Mouse (Mus musculus) embryonic facial prominence, embryonic 12.5 days (tissue): ENCODE measurements around the gene Chrm4. TPM values are rescaled to one million over a fixed set of nuclear protein-coding genes. Genes with fewer than 3 reads are reported as not detected.

Source experiments
- ATAC-seq: fragments of 200-750 bp; cut with Nextera tagmentation; 2 replicates; pipeline ENCODE4 v1.8.0; 2017; ENCODE audit not compliant: insufficient number of reproducible peaks, insufficient read depth, low FRiP score, low TSS enrichment
- H3K27ac ChIP-seq: fragments of 300-500 bp; sonication (generic); 2 replicates; pipeline ENCODE4 v1.5.1; 2016; ENCODE audit warnings: mild to moderate bottlenecking
- H3K27me3 ChIP-seq: fragments of 300-500 bp; sonication (generic); 2 replicates; pipeline ENCODE4 v1.6.1; 2016; ENCODE audit warnings: mild to moderate bottlenecking, moderate library complexity
- H3K36me3 ChIP-seq: fragments of 300-500 bp; sonication (generic); 2 replicates; pipeline ENCODE4 v1.6.1; 2016; ENCODE audit warnings: mild to moderate bottlenecking
- H3K4me1 ChIP-seq: fragments of 300-500 bp; sonication (generic); 2 replicates; pipeline ENCODE4 v1.6.1; 2016
- H3K4me2 ChIP-seq: fragments of 300-500 bp; sonication (generic); replicated peaks from 2 replicates; pipeline ENCODE4 v1.6.1; 2016; ENCODE audit warnings: mild to moderate bottlenecking, moderate library complexity
- H3K4me3 ChIP-seq: fragments of 300-500 bp; sonication (generic); 2 replicates; pipeline ENCODE4 v1.5.1; 2016; ENCODE audit warnings: mild to moderate bottlenecking
- H3K9ac ChIP-seq: fragments of 300-500 bp; sonication (generic); 2 replicates; pipeline ENCODE4 v1.6.1; 2016; ENCODE audit warnings: mild to moderate bottlenecking, moderate library complexity
- H3K9me3 ChIP-seq: fragments of 300-500 bp; sonication (generic); 2 replicates; pipeline ENCODE4 v1.6.1; 2016; ENCODE audit warnings: mild to moderate bottlenecking, moderate library complexity
- WGBS: fragments of 180-500 bp; shearing (Covaris S2); methylation state at CpG from one replicate; pipeline ENCODE4 v1.1.7; 2016; 5-methylcytosine and 5-hydroxymethylcytosine counted together
- polyA plus RNA-seq: library from polyadenylated mRNA; unstranded; fragments of >200 nt; fragmentation: Nextera tagmentation; extraction: Ambion mirVana; gene quantifications from 2 replicates; pipeline ENCODE4 v1.2.1, GENCODE M21; 2016

The Chrm4 gene
- polyA plus RNA-seq, 1 experiment from 2014 or later = 0.65 TPM

GRCm38 (mm10) chr2:91947397-91948150, 20.5 kb downstream of the Chrm4 start:
- WGBS = 52% methylated on average over 11 of the region's 11 CpGs
- Histone ChIP-seq H3K27ac (peak overlapping the region; percentile 54; the same call in 1 of the 2 replicates), H3K9me3 (no peaks in the 10 kb centered on the region), H3K9ac (0 out of 2 replicates have a peak overlapping the region, but pooled peaks have one; percentile 2), H3K4me2 (no peak overlapping the region), H3K36me3 (no peaks in the 10 kb centered on the region), H3K4me3 (no peak overlapping the region), H3K4me1 (peaks cover 48% of the 10 kb centered on the region), H3K27me3 (no peaks in the 10 kb centered on the region)
- no peak for ATAC-seq

- peak overlapping the region; percentile 54; the same call in 1 of the 2 replicates for H3K27ac ChIP-seq
- no peaks in the 10 kb centered on the region for H3K27me3 ChIP-seq
- H3K9ac ChIP-seq = no peak overlapping the region
- no peaks in the 10 kb centered on the region for H3K36me3 ChIP-seq
- ATAC-seq = no peak
- no peak overlapping the region for H3K4me3 ChIP-seq
- WGBS = 78% methylated on average over 6 of the region's 6 CpGs
- H3K9me3 ChIP-seq = no peaks in the 10 kb centered on the region
- H3K4me2 ChIP-seq = no peak overlapping the region
- H3K4me1 ChIP-seq = peaks cover 48% of the 10 kb centered on the region
Measured at GRCm38 (mm10) chr2:91948151-91948509, 21.1 kb downstream of the Chrm4 start.

- Histone ChIP-seq H3K4me2 (no peak overlapping the region), H3K27me3 (no peaks in the 10 kb centered on the region), H3K27ac (no peak overlapping the region), H3K9me3 (no peaks in the 10 kb centered on the region), H3K4me3 (no peak overlapping the region), H3K9ac (no peak overlapping the region), H3K36me3 (no peaks in the 10 kb centered on the region), H3K4me1 (peaks cover 50% of the 10 kb centered on the region)
- ATAC-seq = no peak
- 78% methylated on average over 3 of the region's 3 CpGs for WGBS
Measured at GRCm38 (mm10) chr2:91948792-91949241, 21.8 kb downstream of the Chrm4 start.

DNA sequence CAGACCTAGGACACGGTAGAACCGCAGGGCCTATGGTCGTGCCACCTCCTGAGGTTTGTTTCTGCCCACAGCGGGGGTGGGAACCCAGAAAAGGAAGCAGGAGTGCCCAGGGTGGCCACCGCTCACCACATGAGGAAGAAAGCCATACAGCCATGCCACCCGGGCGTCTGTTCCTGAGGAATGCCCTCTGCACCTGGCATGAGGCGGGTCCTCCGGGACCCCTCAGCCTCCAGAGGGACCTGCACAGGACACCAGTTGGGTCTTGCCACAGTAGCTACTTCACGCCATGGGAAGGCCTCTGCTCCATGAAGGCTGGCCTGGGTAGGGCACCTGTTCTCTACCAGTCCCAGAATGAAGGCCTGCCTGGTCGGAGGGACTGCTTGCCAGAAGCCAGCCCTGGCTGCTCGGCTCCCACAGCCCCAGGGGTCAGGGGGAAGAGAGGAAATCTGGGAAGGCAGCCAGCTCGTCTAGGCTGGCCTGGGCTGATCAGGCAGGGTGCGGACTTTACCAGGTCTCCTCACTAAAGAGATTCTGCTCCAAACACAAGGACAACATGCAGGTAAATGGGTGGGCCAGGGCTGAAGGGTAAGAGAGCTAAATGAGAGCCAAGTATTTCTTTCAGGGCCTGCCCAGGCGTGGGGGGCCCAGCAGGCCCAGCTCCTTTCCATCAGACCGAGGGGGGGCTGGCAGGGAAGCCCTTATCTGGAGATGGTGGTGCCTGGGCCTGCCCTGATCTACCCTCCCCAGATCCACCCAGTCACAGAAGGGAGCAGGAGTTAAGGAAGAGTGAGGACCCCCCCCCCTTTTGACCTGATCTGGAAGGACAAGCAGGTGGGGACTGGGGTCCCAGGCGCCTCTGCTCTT, 22.6 kb downstream of the Chrm4 start:
- H3K4me1 ChIP-seq = peaks cover 48% of the 10 kb centered on the region
- H3K9ac ChIP-seq = peak overlapping the region; percentile 15; the same call in 1 of the 2 replicates
- H3K36me3 ChIP-seq = no peaks in the 10 kb centered on the region
- peak overlapping the region; percentile 75 for H3K27ac ChIP-seq
- peak overlapping the region; percentile 43 for H3K4me2 ChIP-seq
- H3K4me3 ChIP-seq = peak overlapping the region; percentile 12
- no peaks in the 10 kb centered on the region for H3K9me3 ChIP-seq
- no peaks in the 10 kb centered on the region for H3K27me3 ChIP-seq
- ATAC-seq = peak; percentile 25
- 65% methylated on average over 17 of the region's 17 CpGs for WGBS

DNA sequence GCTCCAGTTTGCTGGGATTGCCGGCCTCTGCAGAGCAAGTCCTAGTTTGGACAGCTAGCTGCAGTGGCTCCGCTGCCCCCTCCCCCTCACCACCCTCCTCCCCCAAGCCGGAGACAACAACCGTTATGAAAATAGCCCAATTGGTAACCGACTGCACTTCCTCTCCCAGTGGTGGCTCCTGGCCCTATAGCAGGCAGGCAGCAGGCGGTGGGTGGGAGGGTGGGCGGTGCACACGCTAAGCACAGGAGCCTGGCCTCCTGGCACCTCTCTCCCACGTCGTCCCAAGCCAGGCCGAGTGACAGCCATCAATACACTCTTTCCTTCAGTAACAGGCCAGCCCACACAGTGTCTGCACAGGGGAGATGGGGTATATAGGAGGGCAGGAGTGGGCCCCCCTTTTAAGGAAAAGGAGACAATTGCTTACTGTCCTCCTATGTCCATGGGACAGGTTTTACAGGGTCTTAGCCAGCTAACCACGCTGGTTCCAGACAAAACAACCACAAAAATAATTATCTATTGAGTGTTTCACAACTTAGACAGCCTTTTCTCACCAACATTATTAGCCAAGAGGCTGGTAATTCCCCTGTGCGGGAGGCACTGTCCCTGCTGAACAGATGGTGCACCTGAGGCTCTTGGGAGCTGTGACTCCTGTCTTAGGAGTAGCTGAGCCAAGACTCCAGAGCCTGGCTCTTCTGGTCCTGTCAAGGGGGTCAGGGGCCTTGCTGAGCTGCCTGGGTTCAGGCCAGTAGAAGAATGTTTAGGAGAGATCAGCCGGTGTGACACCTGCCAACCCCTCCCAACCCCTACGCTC, 23.4 kb downstream of the Chrm4 start:
- no peaks in the 10 kb centered on the region for H3K9me3 ChIP-seq
- peak overlapping the region; percentile 43 for H3K4me2 ChIP-seq
- peak overlapping the region; percentile 75 for H3K27ac ChIP-seq
- WGBS = 14% methylated on average over 15 of the region's 15 CpGs
- H3K4me3 ChIP-seq = peak overlapping the region; percentile 12; the same call in 1 of the 2 replicates
- ATAC-seq = peak; percentile 23
- peaks cover 47% of the 10 kb centered on the region for H3K4me1 ChIP-seq
- no peak overlapping the region for H3K9ac ChIP-seq
- H3K27me3 ChIP-seq = no peaks in the 10 kb centered on the region
- H3K36me3 ChIP-seq = no peaks in the 10 kb centered on the region

DNA sequence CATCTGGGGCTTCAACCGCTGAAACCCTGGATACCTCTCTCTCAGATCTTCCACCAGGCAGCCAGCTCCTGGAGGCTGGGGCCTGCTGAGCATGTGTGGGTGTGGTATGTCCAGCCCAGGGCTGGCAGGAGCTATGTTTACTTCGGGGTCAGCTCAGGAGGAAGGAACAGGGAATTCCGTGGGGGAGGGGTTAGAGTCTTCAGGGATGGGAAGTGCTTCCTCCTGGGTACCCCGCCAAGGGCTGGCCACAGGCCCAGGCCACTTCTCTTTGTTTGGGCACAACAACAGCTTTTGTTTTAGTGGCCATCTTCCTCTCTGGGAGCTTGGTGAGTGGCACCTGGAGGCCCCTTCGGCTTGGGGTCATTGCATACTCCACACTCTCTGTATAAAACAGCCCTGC, 26.8 kb downstream of the Chrm4 start:
- no peak overlapping the region for H3K4me3 ChIP-seq
- H3K4me2 ChIP-seq = no peak overlapping the region
- no peak overlapping the region for H3K9ac ChIP-seq
- 7% methylated on average over 5 of the region's 5 CpGs for WGBS
- no peaks in the 10 kb centered on the region for H3K27me3 ChIP-seq
- ATAC-seq = no peak
- H3K9me3 ChIP-seq = no peaks in the 10 kb centered on the region
- peaks cover 38% of the 10 kb centered on the region for H3K4me1 ChIP-seq
- H3K36me3 ChIP-seq = no peaks in the 10 kb centered on the region
- H3K27ac ChIP-seq = 0 out of 2 replicates have a peak overlapping the region, but pooled peaks have one; percentile 54

DNA sequence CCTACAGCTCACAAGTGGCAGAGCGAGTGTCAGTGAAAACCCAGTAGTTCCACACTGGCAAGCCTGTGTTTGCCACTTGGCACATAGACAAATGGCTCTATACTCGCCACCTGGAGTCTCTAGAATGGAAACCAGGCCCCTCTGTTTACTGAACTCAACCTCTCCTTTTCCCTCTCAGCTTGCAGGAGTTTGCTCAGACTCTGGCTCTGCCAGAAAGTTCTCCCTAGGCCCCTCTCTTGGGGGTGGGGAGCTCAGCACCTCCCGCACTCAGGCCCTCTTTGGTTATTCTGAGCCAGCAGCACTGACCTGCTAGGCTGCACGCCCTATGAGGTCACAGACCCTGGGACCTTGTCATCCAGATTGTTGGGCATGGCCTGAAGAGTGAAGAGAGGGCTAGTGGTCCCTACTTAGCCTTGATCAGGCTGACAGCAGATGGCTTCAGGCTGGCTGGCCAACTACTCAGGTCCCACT, 28.1 kb downstream of the Chrm4 start:
- Histone ChIP-seq H3K9me3 (no peaks in the 10 kb centered on the region), H3K27me3 (no peaks in the 10 kb centered on the region), H3K9ac (no peak overlapping the region), H3K4me3 (no peak overlapping the region), H3K36me3 (no peaks in the 10 kb centered on the region), H3K4me2 (no peak overlapping the region), H3K4me1 (peaks cover 37% of the 10 kb centered on the region), H3K27ac (no peak overlapping the region)
- no peak for ATAC-seq
- 87% methylated on average over 4 of the region's 4 CpGs for WGBS

DNA sequence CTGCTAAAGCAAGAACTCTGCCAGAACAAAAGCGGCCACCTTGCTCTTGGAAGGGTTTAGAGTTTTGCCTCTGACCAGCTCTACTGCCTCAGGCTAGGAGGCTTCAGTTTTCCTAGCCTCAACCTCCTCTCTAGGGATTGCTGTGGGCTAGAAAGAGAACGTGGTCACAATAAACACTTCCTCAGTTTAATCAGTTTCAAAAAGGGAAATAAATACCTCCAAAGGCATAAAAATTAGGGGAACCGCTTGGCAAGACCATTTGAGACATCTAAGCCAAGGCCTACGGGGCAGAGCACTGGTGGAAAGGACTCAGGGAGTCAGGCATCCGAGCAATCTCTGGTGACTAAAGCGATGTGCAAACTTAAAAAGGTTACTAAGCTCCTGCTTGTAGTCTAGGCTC, 28.8 kb downstream of the Chrm4 start:
- Histone ChIP-seq H3K4me3 (no peak overlapping the region), H3K27me3 (no peaks in the 10 kb centered on the region), H3K4me1 (peaks cover 30% of the 10 kb centered on the region), H3K36me3 (no peaks in the 10 kb centered on the region), H3K9ac (no peak overlapping the region), H3K9me3 (no peaks in the 10 kb centered on the region), H3K27ac (no peak overlapping the region), H3K4me2 (no peak overlapping the region)
- WGBS = 82% methylated on average over 6 of the region's 6 CpGs
- no peak for ATAC-seq

- Histone ChIP-seq H3K36me3 (no peaks in the 10 kb centered on the region), H3K9me3 (no peaks in the 10 kb centered on the region), H3K27ac (no peak overlapping the region), H3K4me3 (no peak overlapping the region), H3K27me3 (no peaks in the 10 kb centered on the region), H3K4me1 (peaks cover 35% of the 10 kb centered on the region), H3K9ac (no peak overlapping the region), H3K4me2 (no peak overlapping the region; the same call in 1 of the 2 replicates)
- WGBS = 53% methylated on average over 4 of the region's 4 CpGs
- 0 out of 2 replicates have a peak, but pooled peaks have one; percentile 53 for ATAC-seq
Measured at GRCm38 (mm10) chr2:91957096-91957495, 30.0 kb downstream of the Chrm4 start.

DNA sequence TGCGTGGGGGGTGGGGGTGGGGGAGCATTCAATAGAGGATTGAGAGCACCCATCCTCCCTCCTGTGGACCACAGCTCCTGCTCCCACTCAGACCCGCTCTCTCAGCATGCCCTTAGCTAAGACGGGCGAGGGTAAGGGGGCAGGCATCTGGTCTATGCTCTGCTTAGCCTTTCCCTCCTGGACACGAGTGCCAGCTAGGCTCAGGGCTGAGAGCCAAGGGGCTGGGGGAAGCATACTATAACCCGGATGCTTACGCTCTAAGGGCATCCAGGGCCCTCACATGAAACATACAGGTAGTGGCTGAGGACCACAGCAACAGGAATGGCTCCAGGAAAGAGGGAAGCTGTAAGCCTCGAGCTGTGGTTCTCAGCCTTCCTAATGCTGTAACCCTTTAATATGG, 31.0 kb downstream of the Chrm4 start:
- no peak overlapping the region for H3K4me3 ChIP-seq
- no peaks in the 10 kb centered on the region for H3K9me3 ChIP-seq
- H3K36me3 ChIP-seq = no peaks in the 10 kb centered on the region
- H3K4me2 ChIP-seq = no peak overlapping the region
- H3K27me3 ChIP-seq = no peaks in the 10 kb centered on the region
- WGBS = 91% methylated on average over 8 of the region's 8 CpGs
- no peak overlapping the region for H3K27ac ChIP-seq
- ATAC-seq = no peak
- H3K9ac ChIP-seq = no peak overlapping the region
- peaks cover 44% of the 10 kb centered on the region for H3K4me1 ChIP-seq
